ENCODE assay signal across 16 mouse cellular contexts in the genomic region with DNA sequence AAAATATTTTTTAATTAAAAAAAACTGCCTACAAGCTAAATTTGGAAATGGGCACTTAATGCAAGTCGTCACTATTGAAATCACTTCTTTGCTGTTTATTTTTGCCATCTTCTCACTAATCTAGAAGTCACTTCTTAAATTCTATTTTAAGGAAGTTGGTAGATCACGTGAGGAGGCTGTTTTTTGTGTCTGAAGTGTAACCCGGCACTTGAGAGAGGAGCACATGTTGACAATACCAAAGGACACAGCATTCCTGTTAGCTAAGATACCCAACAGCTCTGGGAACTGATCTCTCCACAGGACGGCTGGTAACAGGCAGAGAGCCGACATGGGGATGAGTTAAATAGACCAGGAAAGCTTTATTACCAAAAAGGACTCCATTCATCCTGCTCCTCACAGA.
DNase-seq lines count a peak whose midpoint lies in the region; ATAC-seq and TF ChIP-seq lines count a peak whose summit lies in the region.
"Had no signal": no experiment of that assay in that cellular context is flagged by ENCODE, and none has a peak within 500 bp of the region (broad histone marks: within the 10 kb centered on the region; RNA-seq: fewer than 3 reads in every experiment).

No protein-coding gene starts in this region.

- no peak for TF ChIP-seq CTCF in lung, postnatal 0 days (IDR thresholded peaks at IDR 0.05)

- no peak for ATAC-seq in lung, postnatal 0 days
- no peak for ATAC-seq in granulocyte monocyte progenitor cell, adult 5-6 weeks (replicated peaks; ENCODE audit: poor library complexity, severe bottlenecking)
- ATAC-seq: forebrain, embryonic 13.5 days; hindbrain, embryonic 16.5 days had no signal

- no peak overlapping the region for H3K27ac ChIP-seq in lung, postnatal 0 days (ENCODE audit: low read length)
- H3K27ac ChIP-seq: kidney, postnatal 0 days; liver, embryonic 15.5 days; macrophage had no signal

- H3K4me2 ChIP-seq in lung, postnatal 0 days (replicated peaks; ENCODE audit: low read depth, low read length) = no peak overlapping the region
- peak overlapping the region; percentile 22 for H3K4me2 ChIP-seq in myocyte (ENCODE audit: low read depth)
- H3K4me2 ChIP-seq: forebrain, embryonic 13.5 days; limb, embryonic 12.5 days; liver, embryonic 15.5 days; midbrain, embryonic 11.5 days had no signal

- H3K27me3 ChIP-seq in lung, postnatal 0 days (replicated peaks; ENCODE audit: insufficient read depth, low read length) = no peaks in the 10 kb centered on the region
- H3K27me3 ChIP-seq in myocyte (ENCODE audit: control insufficient read depth, insufficient read depth, insufficient read length) = no peaks in the 10 kb centered on the region
- H3K27me3 ChIP-seq: forebrain, embryonic 13.5 days; limb, embryonic 12.5 days; liver, embryonic 15.5 days had no signal

- H3ac ChIP-seq in myocyte (ENCODE audit: control insufficient read depth, insufficient read length) = no peak overlapping the region

- H3K9me3 ChIP-seq in lung, postnatal 0 days (ENCODE audit: low read length) = no peaks in the 10 kb centered on the region
- H3K9me3 ChIP-seq: forebrain, embryonic 13.5 days; limb, embryonic 12.5 days; liver, embryonic 15.5 days had no signal

- TF ChIP-seq EP300 in lung, postnatal 0 days (IDR thresholded peaks at IDR 0.05) = no peak

- intact Hi-C loops in heart, postnatal 36 days (cut with DNase I) = loop anchor here (5.0 to 10.0 kb wide), 2 partner anchors 226 to 666 kb away; no protein-coding TSS in a partner anchor

- WGBS in lung, postnatal 0 days = 33% methylated on average over 5 of the region's 5 CpGs

- DNase-seq in heart, adult 18-20 months = peak; percentile 52 to 56
- no peak for DNase-seq in heart, postnatal 36 days
- DNase-seq in lung, postnatal 10 days = peak; percentile 11
- no peak for DNase-seq in lung, postnatal 0 days (ENCODE audit: low spot score)
- peak; percentile 60 for DNase-seq in MEL-GATA-1-ER (ENCODE audit: extremely low read depth, low read depth)
- DNase-seq: right cerebral cortex, postnatal 25 days; thymus, postnatal 4 days had no signal

- H3K9ac ChIP-seq in lung, postnatal 0 days (replicated peaks; ENCODE audit: low read depth) = no peak overlapping the region
- H3K9ac ChIP-seq: forebrain, embryonic 13.5 days; limb, embryonic 12.5 days; liver, embryonic 15.5 days had no signal

- H3K79me2 ChIP-seq in myocyte (ENCODE audit: control insufficient read depth, insufficient read depth) = no peaks in the 10 kb centered on the region

- H3K36me3 ChIP-seq in lung, postnatal 0 days (ENCODE audit: insufficient read depth, low read length) = no peaks in the 10 kb centered on the region
- H3K36me3 ChIP-seq in myocyte (ENCODE audit: control insufficient read depth, insufficient read depth) = no peaks in the 10 kb centered on the region
- H3K36me3 ChIP-seq: limb, embryonic 12.5 days; liver, embryonic 15.5 days had no signal

- peaks cover 7% of the 10 kb centered on the region; the same call in 1 of the 2 replicates for H3K4me1 ChIP-seq in lung, postnatal 0 days (ENCODE audit: insufficient read depth, low read depth, low read length)
- H3K4me1 ChIP-seq: liver, embryonic 15.5 days had no signal

- no peak overlapping the region for H3K4me3 ChIP-seq in lung, postnatal 0 days (ENCODE audit: low read depth, low read length)
- H3K4me3 ChIP-seq in myocyte = no peak overlapping the region
- H3K4me3 ChIP-seq: forebrain, embryonic 13.5 days; limb, embryonic 12.5 days; liver, embryonic 15.5 days had no signal

- TF ChIP-seq POLR2A in myocyte (IDR thresholded peaks at IDR 0.05; ENCODE audit: insufficient read length, low read depth) = no peak

TF ChIP-seq in myocyte, 11 proteins besides CTCF, POLR2A, EP300 and RAD21:
- TF ChIP-seq MAX (IDR thresholded peaks at IDR 0.05; ENCODE audit: low read depth) (no peak), USF1 (IDR thresholded peaks at IDR 0.05; ENCODE audit: low read depth) (peak; percentile 65)

Comparison
In these comparisons a context has a peak if more than half of its experiments do, and no peak if none do; other contexts are left out.
1. DNase-seq: peak in heart, adult 18-20 months (2 of 2), lung, postnatal 10 days (single experiment) and MEL-GATA-1-ER (single experiment); none in heart, postnatal 36 days (0 of 2) and lung, postnatal 0 days (single experiment).